Mouse (Mus musculus): ENCODE measurements around the gene Helz.

GRCm38 (mm10) chr11:107613906-107614305 lies 66.2 kb downstream of the Helz start:
- no peak for TF ChIP-seq CTCF (IDR thresholded peaks at IDR 0.05; ENCODE audit: borderline replicate concordance, extremely low read depth, insufficient read depth, insufficient read length)
- no peak for TF ChIP-seq POLR2A (IDR thresholded peaks at IDR 0.05; ENCODE audit: borderline replicate concordance, extremely low read depth, insufficient read depth, insufficient read length, poor library complexity, severe bottlenecking)

All from brain, embryonic 14.5 days (tissue).